In genomic region chr8:90849462-90850050, GRCm38 (mm10) we compare ENCODE assay signal across 10 mouse cellular contexts. TPM values are rescaled to one million over a fixed set of nuclear protein-coding genes. Genes with fewer than 3 reads are reported as not detected.
DNase-seq lines count a peak whose midpoint lies in the region; ATAC-seq lines count a peak whose summit lies in the region.
"Had no signal": no experiment of that assay in that cellular context is flagged by ENCODE, and none has a peak within 500 bp of the region (broad histone marks: within the 10 kb centered on the region; RNA-seq: fewer than 3 reads in every experiment).

No protein-coding gene starts in this region.

- no peak for ATAC-seq in embryonic facial prominence, embryonic 13.5 days (ENCODE audit: insufficient number of reproducible peaks, insufficient read depth, low FRiP score, low TSS enrichment, low read depth)
- ATAC-seq in neural tube, embryonic 14.5 days (ENCODE audit: low read depth): peak; percentile 48; the same call in 1 of the 2 replicates

- 0 out of 2 replicates have a peak overlapping the region, but pooled peaks have one; percentile 28 for H3K27ac ChIP-seq in embryonic facial prominence, embryonic 13.5 days
- H3K27ac ChIP-seq in neural tube, embryonic 14.5 days (ENCODE audit: low read depth, low read length): peak overlapping the region; percentile 63
- H3K27ac ChIP-seq: heart, embryonic 13.5 days had no signal

- peaks cover 5% of the 10 kb centered on the region; the same call in 1 of the 2 replicates for H3K36me3 ChIP-seq in embryonic facial prominence, embryonic 13.5 days
- no peaks in the 10 kb centered on the region for H3K36me3 ChIP-seq in neural tube, embryonic 14.5 days (ENCODE audit: control insufficient read depth, insufficient read depth, low read length)
- H3K36me3 ChIP-seq: heart, embryonic 13.5 days had no signal

- no peaks in the 10 kb centered on the region for H3K27me3 ChIP-seq in embryonic facial prominence, embryonic 13.5 days
- H3K27me3 ChIP-seq in neural tube, embryonic 14.5 days (ENCODE audit: control insufficient read depth, insufficient read depth, low read length): no peaks in the 10 kb centered on the region
- H3K27me3 ChIP-seq: heart, embryonic 13.5 days had no signal

- no peak overlapping the region for H3K4me2 ChIP-seq in embryonic facial prominence, embryonic 13.5 days
- H3K4me2 ChIP-seq in neural tube, embryonic 14.5 days (ENCODE audit: low read depth, low read length): no peak overlapping the region
- H3K4me2 ChIP-seq: heart, embryonic 13.5 days had no signal

- no peaks in the 10 kb centered on the region for H3K9me3 ChIP-seq in embryonic facial prominence, embryonic 13.5 days
- H3K9me3 ChIP-seq in neural tube, embryonic 14.5 days (ENCODE audit: control insufficient read depth, low read length): no peaks in the 10 kb centered on the region
- H3K9me3 ChIP-seq: heart, embryonic 13.5 days; megakaryocyte, embryonic 14.5 days had no signal

- H3K9ac ChIP-seq in embryonic facial prominence, embryonic 13.5 days: peak overlapping the region; percentile 40; the same call in 1 of the 2 replicates
- H3K9ac ChIP-seq in neural tube, embryonic 14.5 days (replicated peaks; ENCODE audit: low read depth, low read length): no peak overlapping the region
- H3K9ac ChIP-seq: heart, embryonic 13.5 days had no signal

- no peak overlapping the region for H3K4me3 ChIP-seq in embryonic facial prominence, embryonic 13.5 days
- H3K4me3 ChIP-seq in neural tube, embryonic 14.5 days (ENCODE audit: low read depth, low read length): no peak overlapping the region
- H3K4me3 ChIP-seq: heart, embryonic 13.5 days; megakaryocyte, embryonic 14.5 days had no signal

- DNase-seq in brain, adult 2 months (ENCODE audit: low read depth, low spot score): peak; percentile 89
- DNase-seq in layer of hippocampus, postnatal 36 days: peak; percentile 49 to 54
- DNase-seq in urinary bladder, adult 18-20 months (ENCODE audit: low spot score in 2 of 2): no peak
- no peak for DNase-seq in cerebellum, adult 9-10 months
- DNase-seq in kidney, adult 8-10 months: no peak

- 49% methylated on average over 11 of the region's 11 CpGs for WGBS in embryonic facial prominence, embryonic 13.5 days
- WGBS in neural tube, embryonic 14.5 days: 43% methylated on average over 11 of the region's 11 CpGs

- peaks cover 19% of the 10 kb centered on the region for H3K4me1 ChIP-seq in embryonic facial prominence, embryonic 13.5 days
- H3K4me1 ChIP-seq in neural tube, embryonic 14.5 days (ENCODE audit: control insufficient read depth, insufficient read depth, low read length): peaks cover 10% of the 10 kb centered on the region; the same call in 1 of the 2 replicates

RNA-seq across cellular contexts. Expression of gene Chd9, which starts 21.4 kb away (rescaled TPM):
- 95.1 and 108 TPM in 2 replicates for polyA plus RNA-seq in embryonic facial prominence, embryonic 13.5 days (2015; fragmentation: Nextera tagmentation; extraction: Ambion mirVana)
- total RNA-seq in layer of hippocampus, postnatal 36 days (2021): 100 to 1,000 TPM; 238 to 258 TPM
- 97.4 and 112 TPM in 2 replicates for polyA plus RNA-seq in neural tube, embryonic 14.5 days (2014; fragmentation: Nextera tagmentation; extraction: Ambion mirVana)

RNA-seq across cellular contexts. Expression of gene Gm19935, which starts 32.4 kb away (rescaled TPM):
- 0.37 TPM in 1 of 2 replicates, not detected in the other for polyA plus RNA-seq in embryonic facial prominence, embryonic 13.5 days (2015; fragmentation: Nextera tagmentation; extraction: Ambion mirVana)
- total RNA-seq in layer of hippocampus, postnatal 36 days (2021): 1 to 10 TPM; 1.7 to 2.9 TPM
- polyA plus RNA-seq in neural tube, embryonic 14.5 days (2014; fragmentation: Nextera tagmentation; extraction: Ambion mirVana): 2.2 and 3.3 TPM in 2 replicates
- polyA plus RNA-seq: embryonic facial prominence, embryonic 11.5 days; heart, embryonic 13.5 days had no signal

Comparison
In these comparisons a context has a peak if more than half of its experiments do, and no peak if none do; other contexts are left out.
1. DNase-seq: peak in brain, adult 2 months (single experiment) and layer of hippocampus, postnatal 36 days (2 of 2); none in urinary bladder, adult 18-20 months (0 of 2), cerebellum, adult 9-10 months (single experiment) and kidney, adult 8-10 months (0 of 2).